Mouse (Mus musculus): ENCODE data around the gene Anapc2. TPM values are rescaled to one million over a fixed set of nuclear protein-coding genes. Genes with fewer than 3 reads are reported as not detected.

Anapc2 gene
- total and polyA plus RNA-seq, 3 experiments = 13.0 to 55.2 (median 14.5) TPM

DNA sequence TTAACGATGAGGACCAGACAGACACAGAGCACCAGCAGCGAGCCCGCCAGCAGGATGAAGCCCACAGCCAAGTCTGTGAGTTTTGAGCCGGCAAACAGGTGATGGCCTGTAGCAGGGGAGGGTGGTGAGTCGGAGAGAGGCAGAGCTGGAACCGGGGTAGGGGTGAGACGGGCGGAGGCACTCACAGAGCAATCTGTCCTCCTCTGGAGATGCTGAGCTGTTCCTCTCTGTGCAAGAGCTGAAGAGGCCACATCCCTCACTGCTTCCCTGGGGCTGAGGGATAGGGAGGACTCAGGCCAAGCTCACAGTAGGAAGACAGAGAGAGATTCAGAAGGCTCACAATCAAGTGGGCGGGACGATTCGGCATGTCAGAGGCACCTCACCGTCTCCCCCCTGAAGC lies 41.2 kb upstream of the Anapc2 start:
- Histone ChIP-seq H3K27ac (ENCODE audit: insufficient read depth, low read depth) (no peak overlapping the region), H3K9me3 (replicated peaks; ENCODE audit: low read length) (no peaks in the 10 kb centered on the region), H3K79me2 (replicated peaks; ENCODE audit: control insufficient read depth, extremely low read depth, insufficient read depth, poor library complexity, severe bottlenecking) (no peaks in the 10 kb centered on the region), H3K36me3 (replicated peaks in 1 of 2; ENCODE audit: control insufficient read depth in 1 of 2, insufficient read depth in 1 of 2, low read length in 1 of 2) (no peaks in the 10 kb centered on the region), H3K27me3 (replicated peaks) (peaks cover 70% of the 10 kb centered on the region), H3K9ac (ENCODE audit: insufficient read depth, low read depth) (no peak overlapping the region), H3K4me1 (ENCODE audit: control insufficient read depth in 1 of 2, insufficient read depth in 2 of 2) (peaks cover 6 to 21% of the 10 kb centered on the region in 2 experiments), H3K4me2 (ENCODE audit: insufficient read depth, low read depth, poor library complexity, severe bottlenecking) (no peak overlapping the region), H3K4me3 (replicated peaks in 1 of 3; ENCODE audit: low read depth in 2 of 3, low read length in 2 of 3, poor library complexity in 1 of 3) (no peak overlapping the region)
- TF ChIP-seq NRF1 (IDR thresholded peaks at IDR 0.05; ENCODE audit: low read depth, low read length) = no peak
- no peak for TF ChIP-seq HCFC1 (IDR thresholded peaks at IDR 0.05; ENCODE audit: low read depth, low read length)
- TF ChIP-seq MEF2A (IDR thresholded peaks at IDR 0.05; ENCODE audit: borderline replicate concordance, low read depth, low read length) = no peak
- TF ChIP-seq TBP (conservative IDR thresholded peaks at IDR 0.05; ENCODE audit: low read depth, low read length) = no peak
- no peak for TF ChIP-seq PAX5 (IDR thresholded peaks at IDR 0.05; ENCODE audit: low read length)
- no peak for TF ChIP-seq ZKSCAN1 (IDR thresholded peaks at IDR 0.05; ENCODE audit: borderline replicate concordance, low read depth, low read length)
- no peak for TF ChIP-seq GABPA (IDR thresholded peaks at IDR 0.05; ENCODE audit: insufficient replicate concordance, low read depth, low read length)
- TF ChIP-seq JUN (IDR thresholded peaks at IDR 0.05; ENCODE audit: insufficient read depth, low read depth, low read length) = no peak
- in situ Hi-C loops (cut with MboI; ENCODE audit: low pct_ligation_motif_present, low pct_unique_long_range_greater_than_20kb, low sequenced_read_pairs) = no loop called here
- no peak for DNase-seq (ENCODE audit: extremely low read depth)
- dilution Hi-C loops (cut with MboI; ENCODE audit: extremely low pct_ligation_motif_present, extremely low pct_unique_long_range_greater_than_20kb, low sequenced_read_pairs) = no loop called here

DNA sequence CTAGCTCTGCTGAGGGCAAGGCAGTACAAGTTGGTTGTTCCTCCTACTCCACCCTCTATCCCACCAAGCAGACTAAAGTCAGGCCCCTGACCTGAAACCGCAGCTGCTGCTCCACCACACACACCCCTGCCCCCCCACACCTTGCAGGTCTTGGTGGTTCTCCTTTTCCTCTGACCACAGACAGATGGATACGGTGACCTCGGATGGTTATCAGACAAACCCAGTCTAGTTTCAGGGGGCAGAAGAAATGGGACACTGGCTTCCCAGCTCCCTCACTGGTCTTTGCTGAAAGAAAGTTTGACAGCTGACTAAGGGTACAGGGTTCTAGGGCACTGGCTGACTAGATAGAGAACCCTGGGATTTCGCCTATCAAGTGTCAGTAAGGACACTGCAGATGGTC lies 38.9 kb upstream of the Anapc2 start:
- Histone ChIP-seq H3K4me2 (ENCODE audit: insufficient read depth, low read depth, poor library complexity, severe bottlenecking) (no peak overlapping the region), H3K9me3 (replicated peaks; ENCODE audit: low read length) (no peaks in the 10 kb centered on the region), H3K4me3 (replicated peaks in 1 of 3; ENCODE audit: low read depth in 2 of 3, low read length in 2 of 3, poor library complexity in 1 of 3) (no peak overlapping the region), H3K27me3 (replicated peaks) (peaks cover 93% of the 10 kb centered on the region), H3K4me1 (ENCODE audit: control insufficient read depth in 1 of 2, insufficient read depth in 2 of 2) (peaks cover 4 to 10% of the 10 kb centered on the region in 2 experiments), H3K36me3 (replicated peaks in 1 of 2; ENCODE audit: control insufficient read depth in 1 of 2, insufficient read depth in 1 of 2, low read length in 1 of 2) (no peaks in the 10 kb centered on the region), H3K79me2 (replicated peaks; ENCODE audit: control insufficient read depth, extremely low read depth, insufficient read depth, poor library complexity, severe bottlenecking) (no peaks in the 10 kb centered on the region), H3K27ac (ENCODE audit: insufficient read depth, low read depth) (no peak overlapping the region), H3K9ac (ENCODE audit: insufficient read depth, low read depth) (no peak overlapping the region)
- no peak for TF ChIP-seq EP300 (IDR thresholded peaks at IDR 0.05; ENCODE audit: low read length)
- TF ChIP-seq NELFE (IDR thresholded peaks at IDR 0.05; ENCODE audit: low read depth, low read length) = no peak
- TF ChIP-seq TBP (conservative IDR thresholded peaks at IDR 0.05; ENCODE audit: low read depth, low read length) = no peak
- TF ChIP-seq SIN3A (IDR thresholded peaks at IDR 0.05; ENCODE audit: low read length) = no peak
- TF ChIP-seq ZMIZ1 (IDR thresholded peaks at IDR 0.05; ENCODE audit: low read depth, low read length) = no peak
- no peak for TF ChIP-seq MYC (IDR thresholded peaks at IDR 0.05; ENCODE audit: low read depth, low read length)
- TF ChIP-seq MAZ (IDR thresholded peaks at IDR 0.05; ENCODE audit: low read depth, low read length) = no peak
- TF ChIP-seq GABPA (IDR thresholded peaks at IDR 0.05; ENCODE audit: insufficient replicate concordance, low read depth, low read length) = no peak
- no peak for TF ChIP-seq ZNF384 (IDR thresholded peaks at IDR 0.05; ENCODE audit: low read depth, low read length)
- TF ChIP-seq BHLHE40 (IDR thresholded peaks at IDR 0.05; ENCODE audit: low read depth, low read length) = no peak
- in situ Hi-C loops (cut with MboI; ENCODE audit: low pct_ligation_motif_present, low pct_unique_long_range_greater_than_20kb, low sequenced_read_pairs) = no loop called here
- dilution Hi-C loops (cut with MboI; ENCODE audit: extremely low pct_ligation_motif_present, extremely low pct_unique_long_range_greater_than_20kb, low sequenced_read_pairs) = no loop called here
- no peak for DNase-seq (ENCODE audit: extremely low read depth)

Measured in CH12.LX (cell line).